Mouse (Mus musculus) midbrain, embryonic 11.5 days (tissue): ENCODE measurements at regions not wholly inside any gene's neighbourhood (a gene's known extent, or its start where the extent isn't known, plus 50 kb on each side); places are given as distances from the start of the nearest gene placed in this dataset.

Experiments used
- ATAC-seq: fragments of 200-750 bp; cut with Nextera tagmentation; 2 replicates; pipeline ENCODE4 v1.8.0; 2017; ENCODE audit warnings: moderate TSS enrichment, moderate library complexity; ENCODE audit not compliant: low FRiP score
- DNase-seq: peaks from one replicate; pipeline ENCODE4 v3.0.0; 2015; ENCODE audit warnings: low spot score; ENCODE audit errors: missing footprints
- H3K27ac ChIP-seq: fragments of 300-500 bp; sonication (generic); 2 replicates; pipeline ENCODE4 v1.5.1; 2014; ENCODE audit warnings: low read depth, low read length
- H3K27me3 ChIP-seq: fragments of 300-500 bp; sonication (generic); 2 replicates; pipeline ENCODE4 v1.6.1; 2014; ENCODE audit warnings: mild to moderate bottlenecking, low read length, moderate library complexity, mixed read lengths; ENCODE audit not compliant: control insufficient read depth, insufficient read depth
- H3K36me3 ChIP-seq: fragments of 300-500 bp; sonication (generic); 2 replicates; pipeline ENCODE4 v1.6.1; 2014; ENCODE audit warnings: mild to moderate bottlenecking, low read length, moderate library complexity, mixed read lengths; ENCODE audit not compliant: control insufficient read depth, insufficient read depth
- H3K4me1 ChIP-seq: fragments of 300-500 bp; sonication (generic); 2 replicates; pipeline ENCODE4 v1.6.1; 2014; ENCODE audit warnings: low read length; ENCODE audit not compliant: control insufficient read depth, insufficient read depth
- H3K4me2 ChIP-seq: fragments of 300-500 bp; sonication (generic); 2 replicates; pipeline ENCODE4 v1.6.1; 2014; ENCODE audit warnings: mild to moderate bottlenecking, moderate library complexity
- H3K4me3 ChIP-seq: fragments of 300-500 bp; sonication (generic); 2 replicates; pipeline ENCODE4 v1.5.1; 2014; ENCODE audit warnings: low read depth, low read length
- H3K9ac ChIP-seq: fragments of 300-500 bp; sonication (generic); 2 replicates; pipeline ENCODE4 v1.6.1; 2014; ENCODE audit warnings: low read length
- H3K9me3 ChIP-seq: fragments of 300-500 bp; sonication (generic); 2 replicates; pipeline ENCODE4 v1.6.1; 2016; ENCODE audit warnings: low read length; ENCODE audit not compliant: control insufficient read depth
- WGBS: fragments of 180-500 bp; shearing (Covaris S2); extraction: QIAGEN DNeasy Blood & Tissue Kit; methylation state at CpG from one replicate; pipeline ENCODE4 v1.1.7; 2014; 5-methylcytosine and 5-hydroxymethylcytosine counted together

GRCm38 (mm10) chr1:144330365-144331050 lies 81.5 kb upstream of the Rgs1 start:
- Histone ChIP-seq H3K9me3 (no peaks in the 10 kb centered on the region), H3K36me3 (no peaks in the 10 kb centered on the region), H3K27ac (no peak overlapping the region), H3K4me2 (no peak overlapping the region), H3K4me1 (no peaks in the 10 kb centered on the region), H3K4me3 (no peak overlapping the region), H3K27me3 (no peaks in the 10 kb centered on the region), H3K9ac (no peak overlapping the region)
- ATAC-seq (no peak), DNase-seq (no peak)
- 88% methylated on average over 8 of the region's 8 CpGs for WGBS

DNA sequence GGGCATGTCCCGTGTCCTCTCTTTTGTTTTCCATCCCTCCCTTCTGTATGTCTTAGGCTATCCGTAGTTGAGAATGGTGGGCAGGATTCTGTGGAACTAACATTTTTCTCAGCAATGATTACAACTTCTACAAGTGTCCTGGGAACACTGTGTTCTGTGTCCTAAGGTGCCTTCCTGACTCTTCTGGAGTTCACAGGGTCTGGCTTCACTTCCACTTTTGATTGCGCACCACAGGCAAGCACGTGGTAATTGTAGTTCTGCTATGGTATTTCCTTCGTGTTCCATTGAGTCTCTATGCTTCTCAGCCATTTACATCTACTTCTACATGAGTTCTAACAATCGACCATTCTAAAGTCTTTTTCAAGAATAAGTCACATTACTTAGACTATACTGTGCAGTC lies 70.4 kb upstream of the Rgs1 start:
- H3K27ac ChIP-seq: no peak overlapping the region
- no peak overlapping the region for H3K4me2 ChIP-seq
- no peak overlapping the region for H3K4me3 ChIP-seq
- no peak for ATAC-seq
- no peaks in the 10 kb centered on the region for H3K4me1 ChIP-seq
- WGBS: 90% methylated on average over 6 of the region's 6 CpGs
- H3K9ac ChIP-seq: no peak overlapping the region
- H3K9me3 ChIP-seq: no peaks in the 10 kb centered on the region
- no peak for DNase-seq
- H3K36me3 ChIP-seq: no peaks in the 10 kb centered on the region
- no peaks in the 10 kb centered on the region for H3K27me3 ChIP-seq

DNA sequence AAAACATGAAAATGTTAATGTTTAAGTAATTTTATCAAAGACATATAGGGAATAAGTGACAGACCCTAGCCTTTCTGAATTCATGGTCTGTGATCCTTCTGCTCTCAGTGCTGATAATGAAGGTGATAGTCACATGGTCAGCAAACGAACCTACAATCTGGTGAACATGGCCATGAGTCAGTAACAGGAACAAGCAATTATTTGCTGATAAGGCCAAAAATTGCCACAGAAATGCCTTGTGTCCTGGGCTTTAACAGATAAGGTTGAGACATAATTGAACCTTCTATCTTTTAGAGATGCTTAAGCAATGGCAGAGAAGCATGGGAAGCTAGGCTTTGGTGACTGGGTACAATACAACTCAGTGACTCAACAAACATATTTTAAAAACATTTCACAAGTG lies 69.2 kb upstream of the Rgs1 start:
- no peaks in the 10 kb centered on the region for H3K36me3 ChIP-seq
- no peaks in the 10 kb centered on the region for H3K4me1 ChIP-seq
- DNase-seq (no peak), ATAC-seq (no peak)
- H3K27ac ChIP-seq: no peak overlapping the region
- no peak overlapping the region for H3K4me3 ChIP-seq
- no peak overlapping the region for H3K4me2 ChIP-seq
- 85% methylated on average over 1 of the region's 1 CpGs for WGBS
- no peak overlapping the region for H3K9ac ChIP-seq
- H3K27me3 ChIP-seq: no peaks in the 10 kb centered on the region
- no peaks in the 10 kb centered on the region for H3K9me3 ChIP-seq

- H3K4me2 ChIP-seq: no peak overlapping the region
- H3K4me1 ChIP-seq: no peaks in the 10 kb centered on the region
- no peak overlapping the region for H3K27ac ChIP-seq
- ATAC-seq: no peak
- WGBS: 87% methylated on average over 3 of the region's 3 CpGs
- no peak overlapping the region for H3K9ac ChIP-seq
- no peaks in the 10 kb centered on the region for H3K36me3 ChIP-seq
- DNase-seq: no peak
- no peak overlapping the region for H3K4me3 ChIP-seq
- no peaks in the 10 kb centered on the region for H3K9me3 ChIP-seq
- H3K27me3 ChIP-seq: no peaks in the 10 kb centered on the region
Measured at GRCm38 (mm10) chr1:144317560-144317959, 68.5 kb upstream of the Rgs1 start.

DNA sequence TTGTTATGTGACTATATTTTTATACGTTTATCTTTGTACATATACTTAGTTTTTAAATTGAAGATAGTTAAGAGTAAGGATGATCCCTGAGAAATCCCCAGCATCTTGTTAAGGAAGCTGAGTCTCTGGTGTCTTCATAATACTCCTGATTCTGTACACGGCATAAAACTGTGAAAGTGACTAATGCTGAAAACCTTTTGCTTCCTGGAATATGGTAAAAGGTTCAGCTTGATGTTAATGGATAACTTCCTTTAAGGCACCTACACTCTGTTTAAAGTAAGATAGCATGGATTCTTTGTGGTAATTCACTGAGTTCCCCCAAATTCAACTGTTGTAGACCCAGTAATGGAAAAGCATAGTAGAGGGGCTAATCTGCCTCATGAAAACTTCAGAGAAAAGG lies 67.2 kb upstream of the Rgs1 start:
- no peaks in the 10 kb centered on the region for H3K9me3 ChIP-seq
- no peaks in the 10 kb centered on the region for H3K27me3 ChIP-seq
- H3K9ac ChIP-seq: no peak overlapping the region
- H3K36me3 ChIP-seq: no peaks in the 10 kb centered on the region
- H3K4me3 ChIP-seq: no peak overlapping the region
- H3K4me1 ChIP-seq: no peaks in the 10 kb centered on the region
- 90% methylated on average over 2 of the region's 2 CpGs for WGBS
- H3K4me2 ChIP-seq: no peak overlapping the region
- no peak overlapping the region for H3K27ac ChIP-seq
- no peak for DNase-seq
- no peak for ATAC-seq

GRCm38 (mm10) chr1:144314382-144314781 lies 65.3 kb upstream of the Rgs1 start:
- no peak overlapping the region for H3K9ac ChIP-seq
- no peaks in the 10 kb centered on the region for H3K9me3 ChIP-seq
- DNase-seq (no peak), ATAC-seq (no peak)
- WGBS: 82% methylated on average over 2 of the region's 2 CpGs
- H3K4me2 ChIP-seq: no peak overlapping the region
- no peaks in the 10 kb centered on the region for H3K27me3 ChIP-seq
- H3K4me3 ChIP-seq: no peak overlapping the region
- no peak overlapping the region for H3K27ac ChIP-seq
- H3K4me1 ChIP-seq: no peaks in the 10 kb centered on the region
- no peaks in the 10 kb centered on the region for H3K36me3 ChIP-seq

DNA sequence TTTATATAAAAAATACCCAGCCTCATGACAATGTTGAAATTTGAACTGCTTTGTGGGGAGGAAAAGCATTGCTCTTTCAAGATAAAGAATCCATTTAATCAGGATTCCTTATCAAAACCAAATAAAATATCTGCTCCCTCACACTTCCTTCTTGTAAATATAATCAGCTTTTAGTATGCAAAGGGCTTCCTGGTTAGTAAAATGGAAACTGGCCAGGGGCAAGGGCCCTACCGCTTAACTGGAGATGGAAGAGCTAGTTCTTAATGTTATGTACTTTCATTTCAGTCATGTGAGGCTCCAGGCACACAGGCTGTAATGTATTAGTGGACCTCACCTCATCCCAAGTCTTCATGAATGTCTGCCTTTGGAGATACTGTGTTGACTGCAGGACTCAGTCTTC lies 64.3 kb upstream of the Rgs1 start:
- H3K9me3 ChIP-seq: no peaks in the 10 kb centered on the region
- H3K4me3 ChIP-seq: no peak overlapping the region
- H3K36me3 ChIP-seq: no peaks in the 10 kb centered on the region
- no peak overlapping the region for H3K9ac ChIP-seq
- no peaks in the 10 kb centered on the region for H3K27me3 ChIP-seq
- ATAC-seq (no peak), DNase-seq (no peak)
- no peaks in the 10 kb centered on the region for H3K4me1 ChIP-seq
- no peak overlapping the region for H3K27ac ChIP-seq
- H3K4me2 ChIP-seq: no peak overlapping the region
- 97% methylated on average over 1 of the region's 1 CpGs for WGBS

DNA sequence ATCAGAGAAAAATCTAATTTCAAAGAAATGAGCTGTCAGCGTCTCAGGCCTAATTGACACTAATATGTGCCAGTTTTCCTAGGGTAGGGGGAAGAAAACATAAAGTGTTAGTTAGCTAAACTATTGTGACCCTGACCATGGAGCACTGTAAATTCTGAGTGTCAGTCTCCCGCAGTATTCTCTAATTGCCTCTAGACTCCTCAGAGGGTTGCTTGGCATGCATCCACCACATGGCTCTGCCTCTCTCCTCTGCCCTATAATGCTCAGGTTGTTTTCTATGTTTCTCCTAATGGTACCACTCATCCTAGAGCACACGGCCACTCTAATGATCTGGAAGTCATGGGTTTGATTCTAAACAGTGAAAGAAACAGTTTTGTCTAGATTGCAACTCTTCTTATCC lies 60.9 kb upstream of the Rgs1 start:
- no peak for ATAC-seq
- DNase-seq: no peak
- no peaks in the 10 kb centered on the region for H3K9me3 ChIP-seq
- H3K4me1 ChIP-seq: no peaks in the 10 kb centered on the region
- H3K4me2 ChIP-seq: no peak overlapping the region
- no peak overlapping the region for H3K27ac ChIP-seq
- H3K9ac ChIP-seq: no peak overlapping the region
- WGBS: 92% methylated on average over 3 of the region's 3 CpGs
- H3K27me3 ChIP-seq: no peaks in the 10 kb centered on the region
- H3K36me3 ChIP-seq: no peaks in the 10 kb centered on the region
- H3K4me3 ChIP-seq: no peak overlapping the region

DNA sequence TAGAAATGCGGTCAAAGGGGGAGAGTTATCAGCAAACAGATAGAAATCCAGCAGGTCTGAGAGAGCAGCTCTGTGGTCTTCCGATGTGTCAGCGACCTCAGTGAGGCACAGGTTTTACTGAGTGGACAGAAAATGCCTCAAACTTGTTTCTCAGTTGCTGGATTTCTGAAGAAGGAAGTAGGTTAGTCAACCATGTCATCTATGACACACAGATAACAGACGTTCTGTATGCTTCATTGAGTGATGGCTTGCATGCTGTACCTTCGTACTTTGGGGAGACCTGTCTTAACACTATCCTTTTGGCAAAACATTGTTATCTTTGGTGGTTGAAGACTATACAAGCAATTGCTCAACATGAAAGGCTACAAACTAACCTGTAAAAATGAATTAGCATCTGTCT lies 59.3 kb upstream of the Rgs1 start:
- no peak overlapping the region for H3K4me2 ChIP-seq
- H3K27ac ChIP-seq: no peak overlapping the region
- DNase-seq: no peak
- ATAC-seq: no peak
- no peak overlapping the region for H3K4me3 ChIP-seq
- H3K27me3 ChIP-seq: no peaks in the 10 kb centered on the region
- no peaks in the 10 kb centered on the region for H3K36me3 ChIP-seq
- no peaks in the 10 kb centered on the region for H3K9me3 ChIP-seq
- no peak overlapping the region for H3K9ac ChIP-seq
- WGBS: 90% methylated on average over 5 of the region's 5 CpGs
- no peaks in the 10 kb centered on the region for H3K4me1 ChIP-seq
